Mouse (Mus musculus): Measurements from ENCODE around the gene Lime1. TPM values are rescaled to one million over a fixed set of nuclear protein-coding genes. Genes with fewer than 3 reads are reported as not detected.

Gene Lime1
- polyA plus RNA-seq, 1 experiment from 2014 or later: 6.7 TPM

GRCm38 (mm10) chr2:181385885-181386284 is 6.0 kb downstream of the Lime1 start:
- no peak overlapping the region for H3K4me3 ChIP-seq (ENCODE audit: low read depth, low read length)
- no peak overlapping the region for H3K9ac ChIP-seq (ENCODE audit: low read depth, low read length)
- 73% methylated on average over 3 of the region's 3 CpGs for WGBS
- no peaks in the 10 kb centered on the region for H3K27me3 ChIP-seq (replicated peaks; ENCODE audit: control insufficient read depth, insufficient read depth, low read length)
- H3K9me3 ChIP-seq (ENCODE audit: control insufficient read depth): no peaks in the 10 kb centered on the region
- no peak for TF ChIP-seq CTCF (IDR thresholded peaks at IDR 0.05; ENCODE audit: low read depth)
- peaks cover 38% of the 10 kb centered on the region for H3K36me3 ChIP-seq (ENCODE audit: control insufficient read depth, insufficient read depth)
- no peak overlapping the region for H3K27ac ChIP-seq (ENCODE audit: low read depth, low read length)
- H3K4me2 ChIP-seq (replicated peaks; ENCODE audit: low read depth): no peak overlapping the region
- no peaks in the 10 kb centered on the region for H3K4me1 ChIP-seq (replicated peaks; ENCODE audit: control insufficient read depth, insufficient read depth, low read length)
- ATAC-seq: no peak

DNA sequence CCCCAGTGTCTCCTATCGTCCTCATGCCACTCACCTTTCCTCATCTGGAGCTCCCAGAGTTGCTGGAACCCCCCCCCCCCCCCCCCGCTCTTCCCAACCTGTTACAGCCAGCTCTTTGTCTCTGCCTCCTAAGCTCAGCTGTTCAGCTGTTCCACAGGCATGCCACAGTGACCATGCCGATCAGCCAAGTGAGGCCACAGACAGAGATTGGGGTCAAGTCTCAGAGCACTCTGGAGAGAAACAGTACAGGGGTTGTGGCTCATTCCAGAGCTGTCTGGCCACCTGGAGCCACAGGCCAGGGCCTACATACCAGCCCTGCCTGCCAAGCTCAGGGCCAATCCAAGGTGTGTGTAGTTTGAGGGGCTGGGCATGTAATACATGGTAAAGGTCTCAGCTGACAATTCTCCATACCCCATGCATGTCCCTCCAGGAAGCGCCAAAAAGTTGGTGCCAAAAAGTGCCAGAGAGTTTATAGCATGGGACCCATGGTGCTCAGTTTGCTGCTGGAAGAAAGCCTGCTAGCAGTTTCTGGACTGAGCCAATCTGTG is 6.9 kb downstream of the Lime1 start:
- Histone ChIP-seq H3K9ac (ENCODE audit: low read depth, low read length) (no peak overlapping the region), H3K27me3 (replicated peaks; ENCODE audit: control insufficient read depth, insufficient read depth, low read length) (no peaks in the 10 kb centered on the region), H3K9me3 (ENCODE audit: control insufficient read depth) (no peaks in the 10 kb centered on the region), H3K36me3 (ENCODE audit: control insufficient read depth, insufficient read depth) (peaks cover 34% of the 10 kb centered on the region), H3K4me1 (replicated peaks; ENCODE audit: control insufficient read depth, insufficient read depth, low read length) (no peaks in the 10 kb centered on the region), H3K4me3 (ENCODE audit: low read depth, low read length) (no peak overlapping the region), H3K27ac (ENCODE audit: low read depth, low read length) (no peak overlapping the region), H3K4me2 (replicated peaks; ENCODE audit: low read depth) (no peak overlapping the region)
- no peak for TF ChIP-seq CTCF (IDR thresholded peaks at IDR 0.05; ENCODE audit: low read depth)
- WGBS: 75% methylated on average over 4 of the region's 4 CpGs
- no peak for ATAC-seq

DNA sequence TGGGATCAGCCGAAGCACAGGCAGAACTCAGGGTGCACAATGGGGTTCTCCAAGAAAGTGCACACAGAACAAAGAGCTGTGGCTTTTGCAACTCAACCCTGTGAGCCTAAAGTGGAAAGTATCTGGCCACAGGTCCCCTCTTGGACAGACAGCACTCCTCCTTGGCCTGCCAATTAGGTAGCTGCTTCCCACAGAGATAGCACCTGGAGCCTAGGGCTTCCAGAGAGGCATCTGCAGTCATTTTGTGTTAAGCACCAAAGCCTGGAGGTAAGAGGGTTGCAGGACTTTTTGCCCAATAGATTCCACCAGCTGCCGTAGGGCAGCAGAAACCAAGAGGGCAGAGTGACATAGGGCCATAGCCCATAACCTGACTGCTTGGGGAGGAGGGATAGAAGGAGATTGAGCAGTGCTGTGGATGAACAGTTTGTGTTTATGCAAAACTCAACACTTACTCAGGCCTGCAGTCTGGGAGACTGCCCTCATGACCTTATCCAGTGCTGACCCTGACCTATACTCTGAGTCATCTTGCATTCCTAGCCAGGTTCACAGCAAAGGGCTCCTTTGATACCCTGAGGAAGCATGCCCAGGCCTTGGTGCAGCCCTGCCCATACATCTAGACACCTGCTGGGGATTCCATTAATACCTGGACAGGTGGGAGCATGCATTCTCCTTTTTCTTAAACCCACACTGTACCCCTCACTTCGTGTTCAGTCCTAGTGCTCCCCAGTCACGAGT is 10.4 kb downstream of the Lime1 start:
- TF ChIP-seq CTCF (IDR thresholded peaks at IDR 0.05; ENCODE audit: low read depth): no peak
- no peak overlapping the region for H3K4me3 ChIP-seq (ENCODE audit: low read depth, low read length)
- WGBS: 76% methylated on average over 4 of the region's 4 CpGs
- H3K4me2 ChIP-seq (replicated peaks; ENCODE audit: low read depth): no peak overlapping the region
- H3K4me1 ChIP-seq (replicated peaks; ENCODE audit: control insufficient read depth, insufficient read depth, low read length): no peaks in the 10 kb centered on the region
- no peak for ATAC-seq
- no peaks in the 10 kb centered on the region for H3K9me3 ChIP-seq (ENCODE audit: control insufficient read depth)
- no peaks in the 10 kb centered on the region for H3K27me3 ChIP-seq (replicated peaks; ENCODE audit: control insufficient read depth, insufficient read depth, low read length)
- H3K9ac ChIP-seq (ENCODE audit: low read depth, low read length): no peak overlapping the region
- H3K36me3 ChIP-seq (ENCODE audit: control insufficient read depth, insufficient read depth): peaks cover 13% of the 10 kb centered on the region
- no peak overlapping the region for H3K27ac ChIP-seq (ENCODE audit: low read depth, low read length)

DNA sequence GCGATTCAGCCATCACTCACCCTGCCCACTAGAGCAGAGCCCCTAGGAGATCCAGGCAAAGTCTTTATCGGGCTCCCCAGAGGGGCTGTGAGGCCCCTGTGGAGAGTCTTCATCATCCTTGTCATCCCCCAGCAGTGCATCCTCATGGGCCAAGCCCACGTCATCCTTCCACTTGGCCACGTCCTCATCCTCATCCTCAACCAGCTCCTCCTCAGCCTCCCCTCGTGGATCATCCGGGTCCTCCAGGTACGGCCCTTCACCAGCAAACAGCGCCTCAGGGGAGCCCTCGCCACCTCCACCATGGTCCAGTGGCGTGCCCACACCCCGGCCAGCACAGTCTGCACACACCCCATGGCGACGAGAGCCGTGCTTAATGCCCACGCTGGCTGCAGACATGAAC is 11.1 kb downstream of the Lime1 start:
- ATAC-seq: no peak
- Histone ChIP-seq H3K27ac (ENCODE audit: low read depth, low read length) (no peak overlapping the region), H3K9me3 (ENCODE audit: control insufficient read depth) (no peaks in the 10 kb centered on the region), H3K4me2 (replicated peaks; ENCODE audit: low read depth) (no peak overlapping the region), H3K9ac (ENCODE audit: low read depth, low read length) (no peak overlapping the region), H3K4me1 (replicated peaks; ENCODE audit: control insufficient read depth, insufficient read depth, low read length) (no peaks in the 10 kb centered on the region), H3K36me3 (ENCODE audit: control insufficient read depth, insufficient read depth) (peaks cover 11% of the 10 kb centered on the region), H3K4me3 (ENCODE audit: low read depth, low read length) (no peak overlapping the region), H3K27me3 (replicated peaks; ENCODE audit: control insufficient read depth, insufficient read depth, low read length) (no peaks in the 10 kb centered on the region)
- WGBS: 88% methylated on average over 15 of the region's 15 CpGs
- TF ChIP-seq CTCF (IDR thresholded peaks at IDR 0.05; ENCODE audit: low read depth): no peak

DNA sequence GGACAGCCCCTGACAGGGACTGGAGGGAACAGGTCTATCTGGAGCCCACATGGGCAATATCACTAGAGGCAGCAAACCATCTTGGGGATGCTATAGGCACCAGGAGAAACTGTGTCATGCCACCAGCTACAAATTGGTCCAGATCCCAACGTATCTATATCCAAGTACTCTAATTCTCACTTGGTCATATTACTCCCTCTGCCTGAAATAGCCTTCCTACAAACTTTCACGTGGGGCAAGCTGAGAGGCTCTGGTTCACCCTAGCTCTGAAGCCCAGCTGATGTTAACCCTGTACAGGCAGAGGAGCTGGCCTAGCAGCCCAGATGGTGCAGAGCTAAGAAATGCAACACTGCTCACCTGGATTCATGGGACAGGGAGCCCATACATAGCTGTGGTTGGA is 11.7 kb downstream of the Lime1 start:
- no peak overlapping the region for H3K27ac ChIP-seq (ENCODE audit: low read depth, low read length)
- TF ChIP-seq CTCF (IDR thresholded peaks at IDR 0.05; ENCODE audit: low read depth): no peak
- no peak for ATAC-seq
- H3K4me2 ChIP-seq (replicated peaks; ENCODE audit: low read depth): no peak overlapping the region
- H3K36me3 ChIP-seq (ENCODE audit: control insufficient read depth, insufficient read depth): peaks cover 7% of the 10 kb centered on the region
- WGBS: 63% methylated on average over 2 of the region's 2 CpGs
- H3K9me3 ChIP-seq (ENCODE audit: control insufficient read depth): no peaks in the 10 kb centered on the region
- H3K4me1 ChIP-seq (replicated peaks; ENCODE audit: control insufficient read depth, insufficient read depth, low read length): no peaks in the 10 kb centered on the region
- no peak overlapping the region for H3K9ac ChIP-seq (ENCODE audit: low read depth, low read length)
- no peak overlapping the region for H3K4me3 ChIP-seq (ENCODE audit: low read depth, low read length)
- no peaks in the 10 kb centered on the region for H3K27me3 ChIP-seq (replicated peaks; ENCODE audit: control insufficient read depth, insufficient read depth, low read length)

- Histone ChIP-seq H3K4me1 (replicated peaks; ENCODE audit: control insufficient read depth, insufficient read depth, low read length) (no peaks in the 10 kb centered on the region), H3K9me3 (ENCODE audit: control insufficient read depth) (no peaks in the 10 kb centered on the region), H3K4me2 (replicated peaks; ENCODE audit: low read depth) (no peak overlapping the region), H3K27ac (ENCODE audit: low read depth, low read length) (no peak overlapping the region), H3K4me3 (ENCODE audit: low read depth, low read length) (no peak overlapping the region), H3K27me3 (replicated peaks; ENCODE audit: control insufficient read depth, insufficient read depth, low read length) (no peaks in the 10 kb centered on the region), H3K9ac (ENCODE audit: low read depth, low read length) (no peak overlapping the region), H3K36me3 (ENCODE audit: control insufficient read depth, insufficient read depth) (no peaks in the 10 kb centered on the region; the same call in 1 of the 2 replicates)
- 30% methylated on average over 4 of the region's 4 CpGs for WGBS
- peak; percentile 91 for TF ChIP-seq CTCF (IDR thresholded peaks at IDR 0.05; ENCODE audit: low read depth)
- peak; percentile 56; the same call in 1 of the 2 replicates for ATAC-seq
These were observed 12.8 kb downstream of the Lime1 start for GRCm38 (mm10) chr2:181392600-181393213.
